Mouse (Mus musculus): ENCODE results near the gene Mpdz.

- TF ChIP-seq POLR2A (IDR thresholded peaks at IDR 0.05; ENCODE audit: borderline replicate concordance, low read depth, low read length), result no peak
- TF ChIP-seq CTCF (IDR thresholded peaks at IDR 0.05; ENCODE audit: low read depth, low read length), result no peak
Observed at GRCm38 (mm10) chr4:81490556-81490955, 47.9 kb upstream of the Mpdz start.
